Mouse (Mus musculus) hindbrain, postnatal 0 days (tissue): ENCODE measurements around the gene Tead4. TPM values are rescaled to one million over a fixed set of nuclear protein-coding genes. Genes with fewer than 3 reads are reported as not detected.

Experiments
- ATAC-seq: fragments of 200-750 bp; cut with Nextera tagmentation; 2 replicates; pipeline ENCODE4 v1.8.0; 2017; ENCODE audit warnings: mild to moderate bottlenecking, moderate TSS enrichment, moderate library complexity
- DNase-seq: peaks from one replicate; pipeline ENCODE4 v3.0.0-alpha.2; 2015; ENCODE audit warnings: low spot score
- H3K27ac ChIP-seq: fragments of 300-500 bp; sonication (generic); 2 replicates; pipeline ENCODE4 v1.5.1; 2014; ENCODE audit warnings: mild to moderate bottlenecking
- H3K27me3 ChIP-seq: fragments of 300-500 bp; sonication (generic); 2 replicates; pipeline ENCODE4 v1.6.1; 2014; ENCODE audit warnings: low read length, mixed read lengths; ENCODE audit not compliant: insufficient read depth
- H3K36me3 ChIP-seq: fragments of 300-500 bp; sonication (generic); 2 replicates; pipeline ENCODE4 v1.6.1; 2014; ENCODE audit warnings: low read length, mixed read lengths; ENCODE audit not compliant: insufficient read depth
- H3K4me1 ChIP-seq: fragments of 300-500 bp; sonication (generic); 2 replicates; pipeline ENCODE4 v1.6.1; 2014; ENCODE audit warnings: antibody characterized with exemption, low read length, mixed read lengths; ENCODE audit not compliant: insufficient read depth
- H3K4me2 ChIP-seq: fragments of 300-500 bp; sonication (generic); 2 replicates; pipeline ENCODE4 v1.6.1; 2014; ENCODE audit warnings: low read depth, mild to moderate bottlenecking, low read length, moderate library complexity, mixed read lengths
- H3K4me3 ChIP-seq: fragments of 300-500 bp; sonication (generic); 2 replicates; pipeline ENCODE4 v1.5.1; 2014; ENCODE audit warnings: low read length
- H3K9ac ChIP-seq: fragments of 300-500 bp; sonication (generic); replicated peaks from 2 replicates; pipeline ENCODE4 v1.6.1; 2014; ENCODE audit warnings: mild to moderate bottlenecking, low read length, moderate library complexity, mixed read lengths
- H3K9me3 ChIP-seq: fragments of 300-500 bp; sonication (generic); 2 replicates; pipeline ENCODE4 v1.6.1; 2016; ENCODE audit warnings: low read length, mixed read lengths
- CTCF ChIP-seq: IDR thresholded peaks from 2 replicates; pipeline ENCODE4 v1.5.1; 2016; ENCODE audit warnings: antibody characterized with exemption, control low read depth, low read depth
- WGBS: fragments of 180-500 bp; shearing (Covaris S2); extraction: QIAGEN DNeasy Blood & Tissue Kit; methylation state at CpG from one replicate; pipeline ENCODE4 v1.1.7; 2014; 5-methylcytosine and 5-hydroxymethylcytosine counted together
- polyA plus RNA-seq: library from polyadenylated mRNA; unstranded; fragments of >200 nt; fragmentation: Nextera tagmentation; extraction: Ambion mirVana; gene quantifications from 2 replicates; pipeline ENCODE4 v1.2.1, GENCODE M21; 2015
- total RNA-seq: library from RNA; depleted of rRNA; stranded (reverse); fragments of >200 nt; gene quantifications from 2 replicates; pipeline ENCODE4 v1.2.3, GENCODE M21; 2014; rRNA removed

Tead4 gene
- total and polyA plus RNA-seq, 2 experiments from 2014 or later, result 0.45 to 0.84 TPM

DNA sequence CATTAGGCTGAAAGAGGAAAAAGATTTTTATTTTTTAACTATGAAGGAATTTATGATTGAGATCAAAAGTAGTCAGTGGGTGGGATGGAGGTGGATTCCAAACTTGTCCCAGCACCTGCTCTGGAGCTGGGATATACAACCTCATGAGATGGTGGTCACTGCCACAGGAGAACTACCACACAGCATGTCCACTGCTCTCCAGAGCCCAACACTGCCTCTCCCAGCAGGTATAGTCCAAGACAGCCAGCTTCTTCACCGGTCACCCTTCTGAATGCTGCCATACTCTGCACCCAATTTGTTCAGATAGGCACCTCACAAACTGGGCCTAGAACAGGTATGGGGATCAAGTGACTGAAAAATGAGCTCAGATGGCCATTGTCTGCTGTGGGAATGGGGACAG, 121.0 kb downstream of the Tead4 start:
- H3K9ac ChIP-seq, result no peak overlapping the region
- 97% methylated on average over 1 of the region's 1 CpGs for WGBS
- H3K27ac ChIP-seq, result no peak overlapping the region
- H3K4me2 ChIP-seq, result no peak overlapping the region
- no peaks in the 10 kb centered on the region for H3K27me3 ChIP-seq
- no peak overlapping the region for H3K4me3 ChIP-seq
- no peak for TF ChIP-seq CTCF
- no peaks in the 10 kb centered on the region for H3K36me3 ChIP-seq
- H3K9me3 ChIP-seq, result no peaks in the 10 kb centered on the region
- DNase-seq, result no peak
- no peak for ATAC-seq
- H3K4me1 ChIP-seq, result no peaks in the 10 kb centered on the region

- ATAC-seq (no peak), DNase-seq (no peak)
- H3K4me1 ChIP-seq, result no peaks in the 10 kb centered on the region
- H3K36me3 ChIP-seq, result no peaks in the 10 kb centered on the region
- H3K9ac ChIP-seq, result no peak overlapping the region
- H3K9me3 ChIP-seq, result no peaks in the 10 kb centered on the region
- H3K4me2 ChIP-seq, result no peak overlapping the region
- H3K4me3 ChIP-seq, result no peak overlapping the region
- no peak overlapping the region for H3K27ac ChIP-seq
- H3K27me3 ChIP-seq, result no peaks in the 10 kb centered on the region
- WGBS, result 75% methylated on average over 5 of the region's 5 CpGs
- TF ChIP-seq CTCF, result no peak; the same call in 1 of the 2 replicates
These were observed 121.4 kb downstream of the Tead4 start for GRCm38 (mm10) chr6:128179247-128179646.

DNA sequence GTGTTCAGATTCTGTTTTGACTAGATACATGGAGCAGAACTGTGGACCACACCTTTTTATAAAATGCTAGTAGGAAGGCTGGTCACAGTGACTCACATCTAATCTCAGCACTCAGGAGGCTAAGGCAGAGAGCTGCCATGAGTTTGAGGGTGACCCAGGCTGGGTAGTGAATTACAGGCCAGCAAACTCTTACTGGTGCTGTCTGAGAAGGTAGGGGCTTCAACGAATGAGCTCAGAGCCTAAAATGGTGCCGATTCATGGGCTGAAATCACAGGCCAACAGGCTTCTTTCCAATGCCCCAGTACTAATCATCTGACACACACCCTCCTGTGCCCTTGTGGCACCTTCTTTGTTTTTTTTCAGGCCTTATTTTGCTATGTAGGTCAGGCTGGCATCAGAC, 121.9 kb downstream of the Tead4 start:
- WGBS, result 92% methylated on average over 2 of the region's 2 CpGs

More for the DNA sequence above, 121.9 kb downstream of the Tead4 start:
- TF ChIP-seq CTCF, result no peak
- Histone ChIP-seq H3K36me3 (no peaks in the 10 kb centered on the region), H3K9ac (no peak overlapping the region), H3K27ac (no peak overlapping the region), H3K4me3 (no peak overlapping the region), H3K4me2 (no peak overlapping the region), H3K4me1 (no peaks in the 10 kb centered on the region), H3K9me3 (no peaks in the 10 kb centered on the region), H3K27me3 (no peaks in the 10 kb centered on the region)
- ATAC-seq (no peak), DNase-seq (no peak)

Other genes with a start within 250 kb of the Tead4 start
- gene Tspan9, start 157.2 kb downstream of the Tead4 start, total RNA-seq, result 177 and 266 TPM in 2 replicates
- gene Tspan9, start 157.2 kb downstream of the Tead4 start, polyA plus RNA-seq, result 70.1 and 73.8 TPM in 2 replicates
- 12.8 and 16.4 TPM in 2 replicates for gene Tulp3, start 55.0 kb upstream of the Tead4 start, total RNA-seq
- 15.8 and 17.5 TPM in 2 replicates for gene Tulp3, start 55.0 kb upstream of the Tead4 start, polyA plus RNA-seq
- 22.8 and 23.1 TPM in 2 replicates for gene Rhno1, start 62.1 kb upstream of the Tead4 start, total RNA-seq
- 53.9 and 55.2 TPM in 2 replicates for gene Rhno1, start 62.1 kb upstream of the Tead4 start, polyA plus RNA-seq
- 9.7 and 14.4 TPM in 2 replicates for gene Foxm1, start 62.1 kb upstream of the Tead4 start, total RNA-seq
- gene Foxm1, start 62.1 kb upstream of the Tead4 start, polyA plus RNA-seq, result 7.2 and 7.5 TPM in 2 replicates
- 1.4 TPM in 1 of 2 replicates, not detected in the other for gene Tex52, start 74.6 kb upstream of the Tead4 start, total RNA-seq
- 0.20 and 0.25 TPM in 2 replicates for gene Tex52, start 74.6 kb upstream of the Tead4 start, polyA plus RNA-seq
- not detected in 2 replicates for gene Gm44596, start 74.7 kb upstream of the Tead4 start, total RNA-seq
- not detected in 2 replicates for gene Gm44596, start 74.7 kb upstream of the Tead4 start, polyA plus RNA-seq
- 8.4 and 13.5 TPM in 2 replicates for gene Nrip2, start 98.5 kb upstream of the Tead4 start, total RNA-seq
- gene Nrip2, start 98.5 kb upstream of the Tead4 start, polyA plus RNA-seq, result 9.8 and 10.8 TPM in 2 replicates
- 33.7 and 80.8 TPM in 2 replicates for gene Itfg2, start 124.1 kb upstream of the Tead4 start, total RNA-seq
- 34.0 and 34.1 TPM in 2 replicates for gene Itfg2, start 124.1 kb upstream of the Tead4 start, polyA plus RNA-seq
- gene Fkbp4, start 137.9 kb upstream of the Tead4 start, total RNA-seq, result 161 and 164 TPM in 2 replicates
- 238 and 246 TPM in 2 replicates for gene Fkbp4, start 137.9 kb upstream of the Tead4 start, polyA plus RNA-seq
- 0.14 TPM in 1 of 2 replicates, not detected in the other for gene Pzp, start 225.9 kb upstream of the Tead4 start, total RNA-seq
- 0.03 and 0.18 TPM in 2 replicates for gene Pzp, start 225.9 kb upstream of the Tead4 start, polyA plus RNA-seq